Comparison of ENCODE assay signal across 10 mouse cellular contexts in genomic region chr2:13129337-13129736, GRCm38 (mm10).
DNase-seq lines count a peak whose midpoint lies in the region; ATAC-seq and TF ChIP-seq lines count a peak whose summit lies in the region.
"Had no signal": no experiment of that assay in that cellular context is flagged by ENCODE, and none has a peak within 500 bp of the region (broad histone marks: within the 10 kb centered on the region; RNA-seq: fewer than 3 reads in every experiment).

No protein-coding gene starts in this region.

- intact Hi-C loops in left cerebral cortex, postnatal 4 days (cut with DNase I), result no loop called here

- ATAC-seq in hindbrain, embryonic 12.5 days (ENCODE audit: low FRiP score), result peak; percentile 76

- H3K9ac ChIP-seq in hindbrain, embryonic 12.5 days, result no peak overlapping the region
- H3K9ac ChIP-seq: limb, embryonic 12.5 days had no signal

- H3K4me3 ChIP-seq in layer of hippocampus, adult 2 months, result peak overlapping the region; percentile 26
- no peak overlapping the region for H3K4me3 ChIP-seq in hindbrain, embryonic 12.5 days
- H3K4me3 ChIP-seq: limb, embryonic 12.5 days had no signal

- no peak for TF ChIP-seq CTCF in layer of hippocampus, adult 2 months (conservative IDR thresholded peaks at IDR 0.05)

- H3K9me3 ChIP-seq in hindbrain, embryonic 12.5 days (replicated peaks), result no peaks in the 10 kb centered on the region
- H3K9me3 ChIP-seq: limb, embryonic 12.5 days had no signal

- H3K36me3 ChIP-seq in hindbrain, embryonic 12.5 days, result no peaks in the 10 kb centered on the region
- H3K36me3 ChIP-seq: limb, embryonic 12.5 days had no signal

- WGBS in hindbrain, embryonic 12.5 days, result 24% methylated on average over 10 of the region's 10 CpGs

- peak overlapping the region; percentile 49 for H3K4me2 ChIP-seq in hindbrain, embryonic 12.5 days (replicated peaks)
- H3K4me2 ChIP-seq: limb, embryonic 12.5 days had no signal

- no peak for DNase-seq in layer of hippocampus, adult 2 months (ENCODE audit: low spot score in 2 of 2)
- DNase-seq in layer of hippocampus, postnatal 25 days (ENCODE audit: extremely low spot score in 1 of 2, low spot score in 1 of 2), result no peak
- DNase-seq in left cerebral cortex, postnatal 4 days, result peak; percentile 14
- peak; percentile 26 for DNase-seq in right cerebral cortex, postnatal 25 days
- no peak for DNase-seq in testis, postnatal 14 days (ENCODE audit: low spot score)
- DNase-seq in gastrocnemius, adult 8-10 months (ENCODE audit: low spot score in 2 of 2), result no peak
- DNase-seq: gastrocnemius, postnatal 25 days; lung, postnatal 4 days had no signal

- H3K27ac ChIP-seq in layer of hippocampus, adult 2 months, result no peak overlapping the region
- H3K27ac ChIP-seq in hindbrain, embryonic 12.5 days, result no peak overlapping the region
- H3K27ac ChIP-seq: limb, embryonic 12.5 days had no signal

- H3K27me3 ChIP-seq in hindbrain, embryonic 12.5 days, result no peaks in the 10 kb centered on the region
- H3K27me3 ChIP-seq: limb, embryonic 12.5 days had no signal

- H3K4me1 ChIP-seq in hindbrain, embryonic 12.5 days, result peaks cover 8% of the 10 kb centered on the region; the same call in 1 of the 2 replicates

Comparison
In these comparisons a context has a peak if more than half of its experiments do, and no peak if none do; other contexts are left out.
1. DNase-seq: peak in left cerebral cortex, postnatal 4 days (single experiment) and right cerebral cortex, postnatal 25 days (single experiment); none in layer of hippocampus, adult 2 months (0 of 2), layer of hippocampus, postnatal 25 days (0 of 2), testis, postnatal 14 days (single experiment) and gastrocnemius, adult 8-10 months (0 of 2).